Mouse (Mus musculus) ES-Bruce4 (cell line): ENCODE measurements at regions not wholly inside any gene's neighbourhood (a gene's known extent, or its start where the extent isn't known, plus 50 kb on each side); places are given as distances from the start of the nearest gene placed in this dataset.

Source experiments
- H3K27ac ChIP-seq: 2 replicates; pipeline ENCODE4 v1.5.1; 2012; ENCODE audit warnings: low read length, inconsistent platforms; ENCODE audit not compliant: insufficient read depth
- H3K27me3 ChIP-seq: 2 replicates; pipeline ENCODE4 v1.6.1; 2012; ENCODE audit warnings: mild to moderate bottlenecking, low read length, inconsistent platforms; ENCODE audit not compliant: control insufficient read depth, poor library complexity, insufficient read depth, severe bottlenecking
- H3K36me3 ChIP-seq: 2 replicates; pipeline ENCODE4 v1.6.1; 2012; ENCODE audit warnings: inconsistent platforms, mild to moderate bottlenecking, low read length, moderate library complexity; ENCODE audit not compliant: control insufficient read depth, poor library complexity, insufficient read depth, severe bottlenecking
- H3K4me1 ChIP-seq: one replicate; pipeline ENCODE4 v1.8.1; 2011; ENCODE audit warnings: low read length; ENCODE audit not compliant: control insufficient read depth, insufficient read depth
- H3K4me3 ChIP-seq: 2 replicates; pipeline ENCODE4 v1.5.1; 2011; ENCODE audit warnings: low read depth, mild to moderate bottlenecking, low read length
- H3K9ac ChIP-seq: 2 replicates; pipeline ENCODE4 v1.6.1; 2012; ENCODE audit warnings: low read depth, mild to moderate bottlenecking, inconsistent platforms; ENCODE audit not compliant: poor library complexity, severe bottlenecking
- H3K9me3 ChIP-seq: replicated peaks from 2 replicates; pipeline ENCODE4 v1.6.1; 2012; ENCODE audit warnings: mild to moderate bottlenecking, low read length, inconsistent platforms; ENCODE audit not compliant: control insufficient read depth, poor library complexity, insufficient read depth, severe bottlenecking
- CTCF ChIP-seq: IDR thresholded peaks from one replicate; pipeline ENCODE4 v1.8.1; 2011; ENCODE audit warnings: low read depth, low read length
- EP300 ChIP-seq: IDR thresholded peaks from 2 replicates; pipeline ENCODE4 v1.6.1; 2011; ENCODE audit warnings: low read depth, low read length; ENCODE audit not compliant: insufficient read depth
- POLR2A ChIP-seq: IDR thresholded peaks from one replicate; pipeline ENCODE4 v1.8.1; 2011; ENCODE audit warnings: low read length; ENCODE audit not compliant: insufficient read depth

DNA sequence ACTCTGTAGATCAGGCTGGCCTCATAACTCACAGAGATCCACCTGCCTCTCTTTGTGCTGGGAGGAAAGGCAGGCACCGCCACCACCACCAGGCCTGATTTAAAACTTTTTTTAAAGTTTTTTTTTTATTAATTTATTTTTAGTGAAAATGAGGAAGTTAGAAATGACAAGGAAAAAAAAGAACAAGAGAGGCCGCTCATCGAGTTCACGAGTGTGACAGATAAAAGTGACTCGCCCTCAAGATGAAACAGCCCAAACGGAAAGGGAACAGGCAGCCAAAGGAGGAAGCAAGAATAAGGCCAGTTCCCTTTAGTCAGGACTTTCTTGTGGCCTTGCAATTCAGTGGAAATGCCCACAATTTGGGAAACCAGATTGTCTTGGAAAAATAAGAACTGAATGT lies 163.4 kb upstream of the Jmjd1c start:
- no peaks in the 10 kb centered on the region for H3K36me3 ChIP-seq
- H3K4me3 ChIP-seq = no peak overlapping the region
- no peaks in the 10 kb centered on the region for H3K9me3 ChIP-seq
- H3K27me3 ChIP-seq = no peaks in the 10 kb centered on the region
- H3K9ac ChIP-seq = no peak overlapping the region
- H3K4me1 ChIP-seq = no peaks in the 10 kb centered on the region
- TF ChIP-seq POLR2A = no peak
- TF ChIP-seq CTCF = no peak
- TF ChIP-seq EP300 = no peak
- H3K27ac ChIP-seq = no peak overlapping the region

DNA sequence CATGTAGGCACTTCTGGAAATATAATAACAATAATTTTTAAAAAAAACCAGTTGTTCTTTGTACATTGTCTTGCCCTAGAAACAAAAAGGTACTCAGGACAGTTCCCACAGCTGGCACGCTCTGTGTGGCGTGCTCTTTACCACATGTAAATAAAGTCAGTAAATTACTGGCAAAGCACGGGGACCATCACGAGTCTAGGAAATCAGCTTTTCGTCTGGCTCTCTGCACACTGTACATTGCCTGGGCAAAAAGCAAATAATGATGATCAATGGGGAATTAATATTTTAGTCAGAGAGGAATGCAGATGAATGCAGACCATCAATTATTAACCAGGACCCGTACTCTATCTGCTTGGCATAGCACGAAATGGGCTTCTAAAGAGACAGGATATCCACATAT lies 162.2 kb upstream of the Jmjd1c start:
- no peak overlapping the region for H3K27ac ChIP-seq

DNA sequence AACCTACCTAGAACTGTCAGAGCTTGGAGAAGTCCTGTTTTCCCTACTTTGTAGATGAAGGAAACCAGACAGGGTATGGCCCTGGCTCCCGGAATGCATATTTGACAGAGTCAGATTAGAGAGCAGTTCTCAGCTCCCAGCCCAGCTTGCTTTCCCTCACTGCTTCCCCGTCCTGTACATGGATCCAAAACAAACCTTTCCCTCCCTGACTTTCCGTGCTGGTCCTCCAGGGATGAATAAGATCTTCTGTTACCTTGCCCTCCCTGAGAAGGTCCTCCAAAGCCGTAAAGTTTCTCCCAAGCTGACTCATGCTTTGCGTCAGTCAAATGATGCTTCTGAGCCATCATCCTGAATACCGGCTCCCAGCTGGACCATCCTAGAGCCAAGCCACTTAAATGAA lies 160.2 kb upstream of the Jmjd1c start:
- no peak overlapping the region for H3K4me3 ChIP-seq
- no peak overlapping the region for H3K27ac ChIP-seq
- H3K9me3 ChIP-seq = no peaks in the 10 kb centered on the region
- H3K9ac ChIP-seq = no peak overlapping the region
- H3K36me3 ChIP-seq = no peaks in the 10 kb centered on the region
- no peak for TF ChIP-seq EP300
- no peak for TF ChIP-seq POLR2A
- no peak for TF ChIP-seq CTCF
- no peaks in the 10 kb centered on the region for H3K4me1 ChIP-seq
- H3K27me3 ChIP-seq = no peaks in the 10 kb centered on the region

More for the DNA sequence above, 162.2 kb upstream of the Jmjd1c start:
- no peak for TF ChIP-seq CTCF
- no peak for TF ChIP-seq POLR2A
- TF ChIP-seq EP300 = no peak
- Histone ChIP-seq H3K27me3 (no peaks in the 10 kb centered on the region), H3K36me3 (no peaks in the 10 kb centered on the region), H3K9me3 (no peaks in the 10 kb centered on the region), H3K4me3 (no peak overlapping the region), H3K4me1 (no peaks in the 10 kb centered on the region), H3K9ac (no peak overlapping the region)

DNA sequence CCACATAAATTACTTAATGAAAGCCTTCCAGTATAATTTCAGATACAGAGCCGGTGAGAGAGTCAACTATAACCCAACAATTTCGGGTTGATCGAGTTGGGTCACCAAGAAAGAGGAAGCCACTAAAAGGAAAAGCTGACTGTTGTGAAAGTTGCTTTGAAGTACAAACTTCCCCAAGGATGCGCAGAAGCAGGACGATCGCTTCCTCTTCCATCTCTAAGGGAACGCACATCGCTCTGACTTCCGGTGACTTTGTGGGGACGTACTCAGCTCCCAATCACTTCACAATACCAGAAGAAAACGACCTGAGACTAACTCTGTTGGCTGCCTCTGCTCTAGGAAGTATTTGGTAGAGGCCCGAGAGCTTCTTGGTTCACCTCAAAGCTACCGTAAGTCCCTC lies 158.8 kb upstream of the Jmjd1c start:
- no peak overlapping the region for H3K9ac ChIP-seq
- H3K27me3 ChIP-seq = no peaks in the 10 kb centered on the region
- no peak for TF ChIP-seq POLR2A
- no peak for TF ChIP-seq CTCF
- TF ChIP-seq EP300 = no peak
- H3K4me3 ChIP-seq = no peak overlapping the region
- H3K4me1 ChIP-seq = no peaks in the 10 kb centered on the region
- no peaks in the 10 kb centered on the region for H3K36me3 ChIP-seq
- no peak overlapping the region for H3K27ac ChIP-seq
- H3K9me3 ChIP-seq = no peaks in the 10 kb centered on the region

DNA sequence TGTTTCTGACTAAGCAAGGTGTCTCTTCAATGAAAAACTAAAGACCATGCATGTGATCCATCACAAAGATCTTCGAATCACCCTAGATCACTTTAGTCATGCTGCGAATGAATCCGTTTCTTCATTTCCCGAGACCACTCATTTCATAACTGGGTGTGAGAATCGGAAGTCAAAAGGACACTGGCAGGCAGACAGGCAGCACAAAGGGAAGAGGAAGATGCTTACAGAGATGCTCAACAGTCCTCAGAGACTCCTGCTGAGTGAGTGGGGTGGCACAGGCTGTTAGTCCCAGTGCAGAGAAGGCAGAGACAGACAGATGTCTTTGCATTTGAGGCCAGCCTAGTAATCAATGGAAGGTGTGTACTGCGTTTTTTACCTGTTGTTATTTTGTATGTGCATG lies 155.6 kb upstream of the Jmjd1c start:
- H3K9ac ChIP-seq = no peak overlapping the region
- H3K4me1 ChIP-seq = no peaks in the 10 kb centered on the region
- no peaks in the 10 kb centered on the region for H3K9me3 ChIP-seq
- TF ChIP-seq CTCF = no peak
- TF ChIP-seq EP300 = no peak
- TF ChIP-seq POLR2A = no peak
- H3K27me3 ChIP-seq = no peaks in the 10 kb centered on the region
- H3K27ac ChIP-seq = no peak overlapping the region
- no peak overlapping the region for H3K4me3 ChIP-seq
- H3K36me3 ChIP-seq = no peaks in the 10 kb centered on the region

DNA sequence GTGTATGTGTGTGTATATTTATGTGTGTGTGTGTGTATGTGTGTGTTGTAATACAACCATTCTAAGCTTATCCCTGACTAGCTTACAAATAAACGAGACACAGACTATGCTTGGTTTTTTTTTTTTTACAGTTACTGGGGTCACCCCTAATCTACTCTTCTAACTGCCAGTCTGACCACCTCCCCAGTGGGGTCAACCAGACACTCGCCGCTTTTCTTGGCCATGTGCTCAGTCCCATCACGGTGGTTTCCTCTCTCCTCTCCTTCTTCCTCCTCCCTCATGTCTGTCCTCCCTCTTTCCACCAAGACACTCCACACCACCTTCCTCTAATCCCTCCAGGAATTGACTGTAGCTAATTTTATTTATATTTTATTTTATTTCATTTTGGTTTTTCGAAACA lies 155.0 kb upstream of the Jmjd1c start:
- H3K4me1 ChIP-seq = no peaks in the 10 kb centered on the region
- H3K27ac ChIP-seq = no peak overlapping the region
- H3K27me3 ChIP-seq = no peaks in the 10 kb centered on the region
- TF ChIP-seq EP300 (no peak), POLR2A (no peak)
- no peaks in the 10 kb centered on the region for H3K9me3 ChIP-seq
- no peak overlapping the region for H3K4me3 ChIP-seq
- H3K9ac ChIP-seq = no peak overlapping the region
- no peaks in the 10 kb centered on the region for H3K36me3 ChIP-seq

DNA sequence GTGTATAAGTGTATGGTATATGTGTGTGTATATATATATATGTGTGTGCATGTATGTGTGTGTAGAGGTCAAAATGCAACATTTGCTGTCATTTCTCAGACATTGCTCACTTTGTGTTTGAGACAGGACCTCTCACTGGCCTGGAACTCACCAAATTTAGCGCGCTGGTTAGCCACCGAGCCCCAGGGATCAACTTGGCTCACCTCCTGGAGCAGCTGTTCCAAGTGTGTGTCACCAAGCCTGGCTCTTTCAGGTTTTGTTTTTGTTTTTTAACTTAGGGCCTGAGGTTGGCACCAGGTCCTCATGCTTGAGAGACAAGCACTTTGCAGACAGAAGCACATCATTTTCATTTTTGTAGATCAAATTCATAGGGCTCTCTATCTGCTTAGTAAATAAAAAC lies 154.0 kb upstream of the Jmjd1c start:
- H3K9ac ChIP-seq = no peak overlapping the region
- H3K27me3 ChIP-seq = no peaks in the 10 kb centered on the region
- no peak overlapping the region for H3K4me3 ChIP-seq
- no peaks in the 10 kb centered on the region for H3K36me3 ChIP-seq
- no peak for TF ChIP-seq POLR2A
- no peak for TF ChIP-seq EP300
- no peak for TF ChIP-seq CTCF
- no peak overlapping the region for H3K27ac ChIP-seq
- no peaks in the 10 kb centered on the region for H3K4me1 ChIP-seq
- no peaks in the 10 kb centered on the region for H3K9me3 ChIP-seq
